Mouse (Mus musculus) naive thymus-derived CD4-positive, alpha-beta T cell, adult 2 months (primary cell): ENCODE data around the gene Pcolce2.

Source experiments
- DNase-seq: peaks from one replicate; pipeline ENCODE4 v3.0.0-alpha.2; 2011; ENCODE audit warnings: low read depth

Gene Pcolce2

DNA sequence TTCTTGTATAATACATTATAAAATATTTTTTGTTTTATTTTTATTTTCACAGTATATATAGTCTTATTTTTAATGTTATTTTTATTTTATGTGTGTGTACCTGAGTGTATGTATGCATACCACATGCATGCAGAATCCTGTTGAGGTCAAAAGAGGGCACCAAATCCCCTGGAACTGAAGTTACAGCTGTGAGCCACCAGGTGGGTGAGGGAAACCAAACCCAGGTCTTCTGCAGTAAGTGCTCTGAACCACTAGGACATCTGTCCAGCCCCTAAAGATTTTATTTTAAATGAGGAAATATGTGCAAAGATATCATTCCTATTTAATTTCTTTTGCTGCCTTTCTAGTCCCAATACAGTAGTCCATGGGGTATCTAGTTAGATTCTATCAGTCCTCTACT, 71.5 kb downstream of the Pcolce2 start:
- DNase-seq, result no peak

DNA sequence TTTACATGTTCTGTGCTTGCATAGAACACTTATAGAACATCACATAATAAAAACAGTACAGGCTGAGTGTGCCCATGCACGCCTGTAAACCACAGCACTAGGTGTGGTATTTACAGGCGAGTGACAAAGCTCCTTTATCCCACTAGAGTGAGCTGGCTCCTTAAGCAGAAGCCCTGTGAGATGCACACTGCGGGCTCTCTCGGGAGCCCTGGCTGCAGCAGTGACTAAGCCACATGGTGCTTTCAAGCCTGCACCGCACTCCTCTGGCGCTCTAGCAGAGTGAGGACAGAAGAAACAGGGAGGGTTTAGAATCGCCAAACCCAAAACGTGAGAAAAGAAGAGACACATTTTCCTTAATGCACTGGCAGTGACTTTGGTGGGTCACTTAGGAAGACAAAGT, 75.2 kb downstream of the Pcolce2 start:
- DNase-seq, result no peak

DNA sequence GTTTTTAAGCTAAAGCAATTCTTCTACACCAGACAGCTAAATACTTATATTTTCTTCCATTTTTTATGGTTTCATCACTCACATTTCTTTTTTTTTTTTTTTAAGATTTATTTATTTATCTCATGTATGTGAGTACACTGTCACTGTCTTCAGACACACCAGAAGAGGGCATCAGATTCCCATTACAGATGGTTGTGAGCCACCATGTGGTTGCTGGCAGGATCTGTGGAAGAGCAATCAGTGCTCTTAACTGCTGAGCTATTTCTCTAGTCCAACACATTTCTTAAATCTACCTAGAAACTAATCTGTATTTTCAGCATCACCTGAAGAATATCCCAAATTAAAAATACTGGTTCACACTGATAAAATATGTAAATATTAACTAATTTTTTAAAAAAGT, 98.8 kb downstream of the Pcolce2 start:
- no peak for DNase-seq

DNA sequence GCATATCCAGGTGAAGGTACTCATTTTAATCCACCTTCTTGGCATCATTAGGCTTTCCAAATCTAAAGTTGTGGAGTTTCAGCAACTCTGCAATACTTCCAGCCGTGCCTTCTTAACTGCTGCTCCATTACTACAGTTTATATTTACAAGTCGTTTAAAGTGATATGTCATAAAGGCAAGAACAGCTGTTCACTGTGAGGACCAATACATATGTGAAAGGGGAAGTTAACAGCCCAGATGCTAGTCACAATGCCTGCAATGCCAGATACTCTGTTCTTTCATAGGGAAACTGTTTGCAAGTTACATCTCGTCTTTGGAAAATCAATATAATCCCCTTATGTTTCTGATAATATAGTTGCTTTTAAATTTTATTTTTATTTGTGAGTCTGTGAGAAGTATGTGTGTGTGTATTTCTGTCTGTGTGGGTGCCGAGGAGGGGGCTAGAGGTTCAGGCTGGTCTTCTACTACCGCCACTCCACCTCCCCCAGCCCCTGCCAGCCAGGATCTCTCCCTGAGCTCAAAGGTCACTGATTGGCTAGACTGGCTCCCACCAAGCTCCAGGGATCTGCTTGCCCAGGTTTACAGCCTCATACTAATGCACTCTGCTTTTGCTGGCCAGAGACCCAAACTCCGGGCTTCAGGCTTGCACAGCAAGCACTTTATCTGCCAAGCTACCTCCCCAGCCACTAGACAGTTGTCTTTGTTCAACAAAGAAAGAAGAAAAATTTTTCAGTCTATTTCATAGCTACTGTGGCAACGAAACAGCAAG, 107.6 kb downstream of the Pcolce2 start:
- DNase-seq, result no peak

DNA sequence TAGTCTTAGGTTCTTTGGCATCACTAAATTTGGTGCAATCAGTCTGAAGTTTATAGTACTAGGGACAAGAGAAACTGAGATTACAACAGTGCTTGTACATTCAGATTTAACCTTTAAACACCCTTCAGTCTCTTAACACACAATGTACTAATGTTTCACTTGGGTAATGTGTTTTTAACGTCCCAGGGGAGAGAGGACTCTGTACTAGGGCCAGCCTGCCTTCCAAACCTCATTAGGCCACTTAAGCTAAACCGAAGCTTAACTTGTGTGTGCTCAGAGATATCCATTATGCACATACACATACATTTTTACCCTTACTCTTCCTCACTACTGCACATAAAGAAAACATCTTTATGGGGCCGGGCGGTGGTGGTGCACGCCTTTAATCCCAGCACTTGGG, 109.9 kb downstream of the Pcolce2 start:
- no peak for DNase-seq
